Mouse (Mus musculus) MEL (cell line): ENCODE results near the gene Gpd1. TPM values are rescaled to one million over a fixed set of nuclear protein-coding genes. Genes with fewer than 3 reads are reported as not detected.

Experiments
- DNase-seq: peaks from one replicate; pipeline ENCODE4 v3.0.0; 2011; ENCODE audit warnings: low read depth, low spot score
- H3K27ac ChIP-seq: 2 replicates; pipeline ENCODE4 v1.5.1; 2012; ENCODE audit warnings: low read depth, mild to moderate bottlenecking, control low read depth, low read length, moderate library complexity; ENCODE audit not compliant: control insufficient read depth
- H3K27me3 ChIP-seq, 2 experiments: fragments of 150-350 bp in 1 of 2; sonication (generic) in 1 of 2; 2 replicates each; pipeline ENCODE4 v1.6.1; 2012; ENCODE audit warnings: low read length in 2 of 2, mild to moderate bottlenecking in 2 of 2, improper control_type of control experiment in 1 of 2, moderate library complexity in 1 of 2; ENCODE audit not compliant: insufficient read depth in 2 of 2, control insufficient read depth in 1 of 2
- H3K36me3 ChIP-seq, 2 experiments: 2 replicates each; pipeline ENCODE4 v1.6.1; 2012 to 2014; ENCODE audit warnings: low read length in 2 of 2, improper control_type of control experiment in 1 of 2, inconsistent platforms in 1 of 2, mild to moderate bottlenecking in 1 of 2; ENCODE audit not compliant: insufficient read depth in 2 of 2, control insufficient read depth in 1 of 2
- H3K4me1 ChIP-seq, 2 experiments: fragments of 150-350 bp in 1 of 2; sonication (generic) in 1 of 2; 2 replicates each; pipeline ENCODE4 v1.6.1; 2012; ENCODE audit warnings: low read length in 2 of 2, improper control_type of control experiment in 1 of 2, mild to moderate bottlenecking in 1 of 2; ENCODE audit not compliant: insufficient read depth in 2 of 2, control insufficient read depth in 1 of 2
- H3K4me3 ChIP-seq, 2 experiments: fragments of 150-350 bp in 1 of 2; sonication (generic) in 1 of 2; 2 replicates each; pipeline ENCODE4 v1.5.1; 2012; ENCODE audit warnings: low read depth in 2 of 2, low read length in 2 of 2, mild to moderate bottlenecking in 2 of 2, moderate library complexity in 2 of 2, control low read depth in 1 of 2, improper control_type of control experiment in 1 of 2; ENCODE audit not compliant: control insufficient read depth in 1 of 2, insufficient read depth in 1 of 2
- H3K79me2 ChIP-seq: 2 replicates; pipeline ENCODE4 v1.6.1; 2012; ENCODE audit warnings: mild to moderate bottlenecking, low read length, moderate library complexity; ENCODE audit not compliant: control insufficient read depth, poor library complexity, insufficient read depth
- H3K9ac ChIP-seq: 2 replicates; pipeline ENCODE4 v1.6.1; 2012; ENCODE audit warnings: low read depth, mild to moderate bottlenecking, control low read depth, low read length, moderate library complexity; ENCODE audit not compliant: control insufficient read depth, poor library complexity, severe bottlenecking
- H3K9me3 ChIP-seq: fragments of 150-350 bp; sonication (generic); replicated peaks from 2 replicates; pipeline ENCODE4 v1.6.1; 2012; ENCODE audit warnings: mild to moderate bottlenecking, low read length, improper control_type of control experiment, moderate library complexity; ENCODE audit not compliant: insufficient read depth
- CHD2 ChIP-seq: IDR thresholded peaks from 2 replicates; pipeline ENCODE4 v1.6.1; 2011; ENCODE audit warnings: low read length, improper control_type of control experiment
- CTCF ChIP-seq, 3 experiments: IDR thresholded peaks in 2 of 3; conservative IDR thresholded peaks in 1 of 3; 2 replicates each; pipeline ENCODE4 v1.5.1; 2011 to 2012; ENCODE audit warnings: low read length in 3 of 3, low read depth in 2 of 3, mild to moderate bottlenecking in 2 of 3, improper control_type of control experiment in 1 of 3, inconsistent platforms in 1 of 3, mixed read lengths in 1 of 3, moderate library complexity in 1 of 3; ENCODE audit not compliant: control insufficient read depth in 1 of 3, insufficient read depth in 1 of 3, poor library complexity in 1 of 3, severe bottlenecking in 1 of 3
- EP300 ChIP-seq, 2 experiments: IDR thresholded peaks; 2 replicates each; pipeline ENCODE4 v1.6.1; 2011; ENCODE audit warnings: improper control_type of control experiment in 2 of 2, low read length in 2 of 2, low read depth in 1 of 2, mild to moderate bottlenecking in 1 of 2
- ETS1 ChIP-seq: IDR thresholded peaks from 2 replicates; pipeline ENCODE4 v1.6.1; 2012; ENCODE audit warnings: low read depth, mild to moderate bottlenecking, inconsistent platforms, low read length, improper control_type of control experiment, moderate library complexity
- GATA1 ChIP-seq: IDR thresholded peaks from 2 replicates; pipeline ENCODE4 v1.6.1; 2011; ENCODE audit warnings: low read depth, low read length, improper control_type of control experiment
- HCFC1 ChIP-seq: IDR thresholded peaks from 2 replicates; pipeline ENCODE4 v1.6.1; 2012; ENCODE audit warnings: low read depth, mild to moderate bottlenecking, inconsistent platforms, low read length, improper control_type of control experiment, moderate library complexity
- JUND ChIP-seq: IDR thresholded peaks from 2 replicates; pipeline ENCODE4 v1.6.1; 2011; ENCODE audit warnings: low read depth, mild to moderate bottlenecking, improper control_type of control experiment, low read length
- MAFK ChIP-seq: IDR thresholded peaks from 2 replicates; pipeline ENCODE4 v1.6.1; 2011; ENCODE audit warnings: low read depth, mild to moderate bottlenecking, low read length, improper control_type of control experiment, borderline replicate concordance
- MAX ChIP-seq: IDR thresholded peaks from 2 replicates; pipeline ENCODE4 v1.6.1; 2011; ENCODE audit warnings: low read length, improper control_type of control experiment
- MEF2A ChIP-seq: IDR thresholded peaks from 2 replicates; pipeline ENCODE4 v1.6.1; 2014; ENCODE audit warnings: low read depth, mild to moderate bottlenecking, inconsistent platforms, low read length, improper control_type of control experiment; ENCODE audit not compliant: poor library complexity, insufficient replicate concordance, severe bottlenecking; ENCODE audit errors: extremely low read depth
- MYB ChIP-seq: IDR thresholded peaks from 2 replicates; pipeline ENCODE4 v1.6.1; 2011; ENCODE audit warnings: mild to moderate bottlenecking, low read depth, low read length, improper control_type of control experiment
- MYC ChIP-seq: IDR thresholded peaks from 2 replicates; pipeline ENCODE4 v1.6.1; 2011; ENCODE audit warnings: low read depth, mild to moderate bottlenecking, low read length, improper control_type of control experiment, moderate library complexity
- NRF1 ChIP-seq: IDR thresholded peaks from 2 replicates; pipeline ENCODE4 v1.6.1; 2014; ENCODE audit warnings: low read depth, mild to moderate bottlenecking, inconsistent platforms, low read length, improper control_type of control experiment, moderate library complexity; ENCODE audit not compliant: poor library complexity, insufficient read depth, severe bottlenecking
- POLR2A ChIP-seq, 2 experiments: IDR thresholded peaks; 2 replicates each; pipeline ENCODE4 v1.6.1; 2011 to 2012; ENCODE audit warnings: low read length in 2 of 2, mild to moderate bottlenecking in 2 of 2, control low read depth in 1 of 2, improper control_type of control experiment in 1 of 2, low read depth in 1 of 2, moderate library complexity in 1 of 2; ENCODE audit not compliant: control insufficient read depth in 1 of 2, insufficient read depth in 1 of 2, poor library complexity in 1 of 2
- POLR2AphosphoS5 ChIP-seq: IDR thresholded peaks from 2 replicates; pipeline ENCODE4 v1.6.1; 2012; ENCODE audit warnings: low read depth, borderline replicate concordance, mild to moderate bottlenecking, inconsistent platforms, low read length, moderate library complexity, mixed read lengths
- RAD21 ChIP-seq: IDR thresholded peaks from 2 replicates; pipeline ENCODE4 v1.6.1; 2011; ENCODE audit warnings: mild to moderate bottlenecking, low read depth, low read length, improper control_type of control experiment
- SMC3 ChIP-seq: IDR thresholded peaks from 2 replicates; pipeline ENCODE4 v1.6.1; 2011; ENCODE audit warnings: low read depth, low read length, improper control_type of control experiment
- TAL1 ChIP-seq: IDR thresholded peaks from 2 replicates; pipeline ENCODE4 v1.6.1; 2012; ENCODE audit warnings: mild to moderate bottlenecking, inconsistent platforms, low read length, moderate library complexity, mixed read lengths
- TBP ChIP-seq: IDR thresholded peaks from 2 replicates; pipeline ENCODE4 v1.8.0; 2011; ENCODE audit warnings: low read depth, low read length, improper control_type of control experiment
- UBTF ChIP-seq: IDR thresholded peaks from 2 replicates; pipeline ENCODE4 v1.6.1; 2012; ENCODE audit warnings: low read depth, mild to moderate bottlenecking, inconsistent platforms, low read length, improper control_type of control experiment, moderate library complexity, borderline replicate concordance; ENCODE audit not compliant: insufficient read depth
- USF1 ChIP-seq: IDR thresholded peaks from 2 replicates; pipeline ENCODE4 v1.6.1; 2014; ENCODE audit warnings: low read depth, mild to moderate bottlenecking, inconsistent platforms, low read length, improper control_type of control experiment, moderate library complexity
- USF2 ChIP-seq, 2 experiments: IDR thresholded peaks; 2 replicates each; pipeline ENCODE4 v1.6.1; 2011 to 2012; ENCODE audit warnings: improper control_type of control experiment in 2 of 2, low read length in 2 of 2, borderline replicate concordance in 1 of 2, inconsistent platforms in 1 of 2, low read depth in 1 of 2, mild to moderate bottlenecking in 1 of 2; ENCODE audit not compliant: insufficient read depth in 1 of 2
- ZC3H11A ChIP-seq: IDR thresholded peaks from 2 replicates; pipeline ENCODE4 v1.6.1; 2012; ENCODE audit warnings: low read depth, mild to moderate bottlenecking, inconsistent platforms, low read length, improper control_type of control experiment
- polyA plus RNA-seq, 2 experiments: library from polyadenylated mRNA; stranded (reverse) in 1 of 2; unstranded in 1 of 2; fragments of >175 nt in 1 of 2; fragments of >200 nt in 1 of 2; gene quantifications; 2 replicates each; pipeline versions ENCODE4 v1.2.1 to v1.2.4; 2012; ENCODE audit warnings: low replicate concordance in 2 of 2, low read depth in 1 of 2; ENCODE audit not compliant: insufficient read length in 2 of 2, insufficient read depth in 1 of 2, missing spikeins in 1 of 2
- total RNA-seq: library from RNA; depleted of rRNA; stranded (reverse); fragments of 300-350 nt; gene quantifications from 2 replicates; pipeline ENCODE4 v1.2.3, GENCODE M21; 2012

Gene Gpd1
- total and polyA plus RNA-seq, 3 experiments: 0.23 to 0.52 TPM; not detected in 1

DNA sequence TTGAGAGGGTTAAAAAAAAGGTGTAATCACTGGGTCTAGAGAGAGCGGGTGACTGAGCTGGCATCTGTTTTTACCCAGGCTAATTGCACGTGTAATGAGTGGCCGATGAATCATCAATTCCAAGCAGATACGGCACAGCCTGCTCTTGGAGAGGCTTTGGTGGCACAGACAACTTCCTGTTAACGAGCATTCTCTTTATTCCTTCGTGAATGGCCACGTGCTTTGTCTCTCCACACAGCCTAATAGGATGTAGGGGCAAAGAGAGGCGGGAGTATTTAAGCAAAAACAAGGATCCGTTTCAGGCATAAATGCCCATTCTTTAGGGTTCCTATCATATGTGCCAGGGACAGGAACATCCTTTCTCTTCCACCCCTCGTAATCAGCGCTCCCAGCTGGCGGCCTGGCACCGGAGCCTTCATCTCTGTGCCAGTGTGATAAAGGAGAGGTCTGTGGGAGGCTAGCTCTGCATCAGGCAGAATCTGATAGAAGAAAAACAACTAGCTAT lies 1.9 kb upstream of the Gpd1 start (continued):
- TF ChIP-seq ZC3H11A: no peak
- peak; percentile 84 for TF ChIP-seq GATA1

DNA sequence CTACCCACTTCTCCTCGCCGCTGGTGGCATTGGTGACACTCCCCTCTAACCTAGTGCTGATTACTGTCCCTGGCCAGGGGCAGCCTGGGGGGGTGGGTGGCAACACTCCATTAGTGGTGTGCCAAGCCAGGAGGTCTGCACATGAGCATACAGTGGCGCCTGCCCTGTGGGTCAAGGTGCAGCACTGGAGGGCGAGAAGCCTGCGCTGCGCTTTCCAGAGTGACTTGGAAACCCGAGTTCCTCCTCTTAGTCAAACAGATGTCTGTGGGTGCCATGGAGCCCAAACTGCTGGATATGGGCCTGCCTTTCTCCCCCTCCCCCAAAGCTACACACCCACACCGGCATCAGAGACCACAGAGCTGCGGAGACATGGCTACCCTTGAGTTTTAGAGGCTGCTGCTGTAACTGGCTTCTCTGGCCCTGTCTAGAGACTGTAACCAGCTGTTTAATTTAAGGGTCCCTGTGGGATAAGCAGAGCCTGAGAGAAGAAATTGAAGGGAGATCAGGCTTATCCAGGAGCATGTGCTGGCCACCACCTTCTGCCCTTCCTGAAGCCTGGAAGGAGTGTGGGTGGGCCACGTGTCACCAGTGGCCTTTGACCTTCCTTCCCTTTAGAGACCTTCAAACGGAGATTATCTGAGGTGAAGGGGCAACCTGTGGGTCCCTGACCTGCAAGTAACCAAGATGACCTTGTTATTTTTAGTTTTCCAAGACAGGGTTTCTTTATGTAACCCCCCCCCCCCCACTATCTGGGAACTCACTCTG lies 1.2 kb upstream of the Gpd1 start:
- no peak for DNase-seq
- Histone ChIP-seq H3K9ac (no peak overlapping the region), H3K36me3 (peaks cover 0 to 10% of the 10 kb centered on the region in 2 experiments; a peak in 2 of 4 replicates), H3K27me3 (no peaks in the 10 kb centered on the region), H3K79me2 (no peaks in the 10 kb centered on the region), H3K27ac (no peak overlapping the region), H3K4me3 (no peak overlapping the region), H3K4me1 (peaks cover 2 to 12% of the 10 kb centered on the region in 2 experiments), H3K9me3 (no peaks in the 10 kb centered on the region)
- TF ChIP-seq JUND (no peak), EP300 (IDR thresholded peaks at IDR 0.05; ENCODE audit: low read depth in 1 of 2, low read length in 2 of 2) (no peak), POLR2AphosphoS5 (no peak), CHD2 (no peak), MYC (no peak), USF1 (no peak), TBP (no peak), UBTF (no peak), RAD21 (no peak), MEF2A (no peak), MYB (no peak), NRF1 (no peak), TAL1 (no peak), CTCF (IDR thresholded peaks at IDR 0.05 in 2 of 3, conservative IDR thresholded peaks at IDR 0.05 in 1 of 3; ENCODE audit: control insufficient read depth in 1 of 3, insufficient read depth in 1 of 3, low read depth in 2 of 3, low read length in 3 of 3, poor library complexity in 1 of 3, severe bottlenecking in 1 of 3) (no peak)

DNA sequence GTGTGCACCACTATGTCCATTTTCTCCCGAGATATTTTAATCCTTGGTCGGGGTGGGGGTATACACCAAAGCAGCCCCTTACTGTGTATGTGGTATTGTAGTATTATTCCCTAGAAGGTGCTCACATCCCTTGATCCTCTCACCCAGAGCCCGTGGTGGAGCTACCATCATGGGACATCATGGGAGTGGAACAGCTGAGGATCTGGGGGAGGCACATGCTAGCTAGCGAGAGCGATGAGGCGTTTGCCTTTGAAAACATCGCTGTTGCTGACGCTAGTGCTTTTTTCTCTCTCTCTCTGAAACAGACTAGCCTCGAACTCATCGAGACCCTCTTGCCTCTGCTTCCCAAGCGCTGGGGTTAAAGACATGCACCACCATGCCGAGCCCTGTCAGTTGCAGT lies 501 bp upstream of the Gpd1 start:
- Histone ChIP-seq H3K9me3 (no peaks in the 10 kb centered on the region), H3K36me3 (peaks cover 0 to 10% of the 10 kb centered on the region in 2 experiments; a peak in 2 of 4 replicates)
- TF ChIP-seq MAX (no peak), SMC3 (no peak), NRF1 (no peak), USF2 (IDR thresholded peaks at IDR 0.05; ENCODE audit: borderline replicate concordance in 1 of 2, insufficient read depth in 1 of 2, low read depth in 1 of 2, low read length in 2 of 2) (no peak), POLR2A (IDR thresholded peaks at IDR 0.05; ENCODE audit: control insufficient read depth in 1 of 2, insufficient read depth in 1 of 2, low read depth in 1 of 2, low read length in 2 of 2, poor library complexity in 1 of 2) (no peak), ETS1 (no peak), MAFK (no peak), MYC (no peak), HCFC1 (no peak), RAD21 (no peak), JUND (no peak), UBTF (no peak)

More for the DNA sequence above, 501 bp upstream of the Gpd1 start:
- Histone ChIP-seq H3K9ac (no peak overlapping the region), H3K27me3 (no peaks in the 10 kb centered on the region), H3K79me2 (no peaks in the 10 kb centered on the region), H3K4me1 (peaks cover 2 to 12% of the 10 kb centered on the region in 2 experiments), H3K4me3 (no peak overlapping the region), H3K27ac (no peak overlapping the region)
- DNase-seq: no peak
